Mouse (Mus musculus): ENCODE data around the gene Eml5. TPM values are rescaled to one million over a fixed set of nuclear protein-coding genes. Genes with fewer than 3 reads are reported as not detected.

Gene Eml5
- polyA plus RNA-seq (2015; fragmentation: Nextera tagmentation; extraction: Ambion mirVana), result 1.1 and 1.5 TPM in 2 replicates

DNA sequence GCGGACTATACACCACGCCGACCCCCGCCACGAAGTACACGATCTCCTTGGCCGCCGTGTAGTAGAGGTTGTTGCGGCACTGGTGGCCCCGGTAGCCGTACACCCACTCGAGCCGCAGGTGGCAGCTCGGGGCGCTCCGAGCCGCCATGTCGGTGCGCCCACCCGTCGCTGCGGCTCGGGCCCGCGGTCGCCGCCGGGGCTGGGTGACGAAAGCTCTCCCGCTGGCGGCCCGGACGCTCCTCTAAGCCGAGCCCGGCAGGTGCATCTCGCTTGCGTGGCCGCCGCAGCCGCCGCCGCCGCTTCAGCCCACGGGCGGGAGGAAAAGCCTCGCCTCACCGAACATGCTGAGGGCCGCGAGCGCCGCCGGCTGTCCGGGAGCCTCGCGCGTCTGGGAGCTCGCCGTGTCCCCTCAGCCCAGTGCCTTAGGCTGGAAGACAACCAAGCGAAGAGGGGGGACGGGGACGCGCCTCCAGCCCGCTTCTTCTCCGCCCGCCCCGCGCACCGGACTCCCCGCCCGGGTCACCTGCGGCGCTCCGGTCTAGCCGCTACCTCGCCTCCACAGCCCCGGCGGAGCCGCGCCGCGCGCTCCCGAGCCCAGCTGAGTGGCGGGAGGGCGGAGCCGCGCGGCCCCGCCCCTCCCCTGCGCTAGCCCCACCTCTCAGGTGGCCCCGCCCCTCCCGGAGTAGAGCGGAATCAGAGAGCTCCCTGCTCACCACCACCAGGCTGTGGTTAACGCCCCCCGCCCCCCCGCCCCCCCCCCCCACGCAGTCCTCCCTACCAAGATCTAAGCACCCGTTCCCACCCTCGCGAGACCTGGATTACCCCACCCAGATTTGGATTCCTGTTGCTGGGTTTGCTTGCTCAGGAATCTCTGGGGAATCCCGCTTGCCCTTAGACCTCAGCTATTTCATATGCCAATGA is at the start of gene Eml5:
Gene Eml5, minus strand, starts transcription at position 604 of the 921 bp plus-strand sequence.
- DNase-seq (ENCODE audit: low spot score) (peak; percentile 76), ATAC-seq (replicated peaks; ENCODE audit: low FRiP score, low read depth) (peak; percentile 96)
- Histone ChIP-seq H3K4me3 (replicated peaks; ENCODE audit: low read depth, low read length) (peak within 1 kb of the TSS; percentile 79), H3K27me3 (ENCODE audit: insufficient read depth, low read length) (peaks cover 8% of the 10 kb centered on the region), H3K4me1 (replicated peaks; ENCODE audit: insufficient read depth, low read length) (0 out of 2 replicates have a peak, but pooled peaks cover 2% of the 10 kb centered on the region), H3K9ac (ENCODE audit: low read depth, low read length) (peak within 1 kb of the TSS; percentile 64), H3K9me3 (replicated peaks; ENCODE audit: low read length) (no peaks in the 10 kb centered on the region), H3K4me2 (ENCODE audit: low read length) (peak within 1 kb of the TSS; percentile 93), H3K36me3 (ENCODE audit: insufficient read depth, low read length) (no peaks in the 10 kb centered on the region), H3K27ac (no peak within 1 kb of the TSS)
- WGBS, result 1% methylated on average over 84 of the region's 101 CpGs
- TF ChIP-seq CTCF (IDR thresholded peaks at IDR 0.05; ENCODE audit: low read depth), result 0 out of 2 replicates have a peak, but pooled peaks have one; percentile 14

DNA sequence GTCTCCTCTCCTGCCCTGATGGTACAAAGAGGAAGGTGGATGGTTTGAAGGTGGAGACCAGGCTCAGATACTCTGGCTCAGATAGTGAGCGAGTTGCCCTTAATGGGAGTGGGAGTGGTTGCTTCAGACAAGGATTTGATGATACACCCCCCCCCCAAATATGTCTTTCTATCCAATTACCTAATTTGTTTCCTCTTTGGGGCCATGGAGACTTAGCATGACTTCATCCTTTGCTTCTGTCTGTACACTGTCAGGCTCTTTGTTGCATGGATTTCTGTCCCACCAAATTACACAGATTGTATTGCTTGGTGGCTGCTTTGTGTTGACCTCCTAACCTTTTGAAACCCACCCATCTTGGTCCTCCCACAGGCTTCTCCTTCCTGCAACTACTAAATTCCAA is 31.6 kb upstream of the Eml5 start:
- no peak overlapping the region for H3K4me3 ChIP-seq (replicated peaks; ENCODE audit: low read depth, low read length)
- H3K27ac ChIP-seq, result no peak overlapping the region
- H3K4me1 ChIP-seq (replicated peaks; ENCODE audit: insufficient read depth, low read length), result no peaks in the 10 kb centered on the region
- no peaks in the 10 kb centered on the region for H3K36me3 ChIP-seq (ENCODE audit: insufficient read depth, low read length)
- peak; percentile 3 for DNase-seq (ENCODE audit: low spot score)
- no peak overlapping the region for H3K4me2 ChIP-seq (ENCODE audit: low read length)
- H3K27me3 ChIP-seq (ENCODE audit: insufficient read depth, low read length), result no peaks in the 10 kb centered on the region
- H3K9ac ChIP-seq (ENCODE audit: low read depth, low read length), result no peak overlapping the region
- 72% methylated on average over 1 of the region's 1 CpGs for WGBS
- no peak for ATAC-seq (replicated peaks; ENCODE audit: low FRiP score, low read depth)
- H3K9me3 ChIP-seq (replicated peaks; ENCODE audit: low read length), result no peaks in the 10 kb centered on the region
- no peak for TF ChIP-seq CTCF (IDR thresholded peaks at IDR 0.05; ENCODE audit: low read depth)

DNA sequence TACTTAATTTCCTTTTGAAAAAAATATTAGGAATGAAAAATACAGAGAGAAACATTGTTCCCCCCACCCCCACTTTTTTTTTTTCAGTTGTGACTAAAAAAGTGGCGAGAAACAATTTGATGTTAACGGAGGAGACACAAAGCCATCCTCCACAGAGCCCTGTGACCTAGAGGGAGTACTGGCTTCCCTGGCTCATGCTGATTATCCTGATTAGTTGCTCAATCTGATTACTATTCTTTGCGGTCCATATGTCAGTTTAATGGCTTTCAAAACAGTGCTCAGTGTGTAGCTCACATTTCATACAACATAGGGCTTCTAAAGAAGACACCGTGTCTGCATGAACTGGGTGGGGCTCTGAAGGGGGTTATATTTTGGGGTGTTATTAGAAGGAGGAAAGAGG is 31.2 kb upstream of the Eml5 start:
- DNase-seq (ENCODE audit: low spot score), result no peak
- H3K27me3 ChIP-seq (ENCODE audit: insufficient read depth, low read length), result no peaks in the 10 kb centered on the region
- WGBS, result 44% methylated on average over 4 of the region's 4 CpGs

DNA sequence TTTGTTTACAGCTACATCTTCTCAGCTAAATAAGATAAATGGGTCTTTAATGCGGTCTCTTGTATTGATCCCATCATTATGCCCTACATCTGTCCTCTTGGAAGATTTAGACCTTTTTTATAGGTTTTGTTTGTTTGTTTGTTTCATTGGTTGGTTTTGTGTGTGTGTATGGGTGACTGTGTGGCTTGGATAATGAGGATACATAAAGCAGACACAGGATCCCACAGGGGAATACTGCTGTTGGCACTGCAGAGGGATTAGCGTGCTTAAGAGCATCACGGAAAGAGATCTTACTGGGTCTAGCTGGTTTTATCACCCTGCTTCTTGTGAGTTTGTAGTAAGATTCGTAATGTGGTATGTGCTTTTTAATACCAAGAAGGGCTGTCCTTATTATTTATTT is 29.9 kb upstream of the Eml5 start:
- H3K27me3 ChIP-seq (ENCODE audit: insufficient read depth, low read length), result no peaks in the 10 kb centered on the region
- no peak overlapping the region for H3K4me3 ChIP-seq (replicated peaks; ENCODE audit: low read depth, low read length)
- H3K9me3 ChIP-seq (replicated peaks; ENCODE audit: low read length), result no peaks in the 10 kb centered on the region
- no peak for ATAC-seq (replicated peaks; ENCODE audit: low FRiP score, low read depth)
- no peak overlapping the region for H3K9ac ChIP-seq (ENCODE audit: low read depth, low read length)
- 89% methylated on average over 4 of the region's 4 CpGs for WGBS
- TF ChIP-seq CTCF (IDR thresholded peaks at IDR 0.05; ENCODE audit: low read depth), result no peak
- no peaks in the 10 kb centered on the region for H3K36me3 ChIP-seq (ENCODE audit: insufficient read depth, low read length)
- DNase-seq (ENCODE audit: low spot score), result no peak
- no peak overlapping the region for H3K4me2 ChIP-seq (ENCODE audit: low read length)
- H3K4me1 ChIP-seq (replicated peaks; ENCODE audit: insufficient read depth, low read length), result no peaks in the 10 kb centered on the region
- no peak overlapping the region for H3K27ac ChIP-seq

More for the DNA sequence above, 31.2 kb upstream of the Eml5 start:
- ATAC-seq (replicated peaks; ENCODE audit: low FRiP score, low read depth), result no peak
- no peaks in the 10 kb centered on the region for H3K9me3 ChIP-seq (replicated peaks; ENCODE audit: low read length)
- H3K27ac ChIP-seq, result no peak overlapping the region
- H3K36me3 ChIP-seq (ENCODE audit: insufficient read depth, low read length), result no peaks in the 10 kb centered on the region
- no peak overlapping the region for H3K4me2 ChIP-seq (ENCODE audit: low read length)
- H3K9ac ChIP-seq (ENCODE audit: low read depth, low read length), result no peak overlapping the region
- H3K4me3 ChIP-seq (replicated peaks; ENCODE audit: low read depth, low read length), result no peak overlapping the region
- no peaks in the 10 kb centered on the region for H3K4me1 ChIP-seq (replicated peaks; ENCODE audit: insufficient read depth, low read length)
- no peak for TF ChIP-seq CTCF (IDR thresholded peaks at IDR 0.05; ENCODE audit: low read depth)

DNA sequence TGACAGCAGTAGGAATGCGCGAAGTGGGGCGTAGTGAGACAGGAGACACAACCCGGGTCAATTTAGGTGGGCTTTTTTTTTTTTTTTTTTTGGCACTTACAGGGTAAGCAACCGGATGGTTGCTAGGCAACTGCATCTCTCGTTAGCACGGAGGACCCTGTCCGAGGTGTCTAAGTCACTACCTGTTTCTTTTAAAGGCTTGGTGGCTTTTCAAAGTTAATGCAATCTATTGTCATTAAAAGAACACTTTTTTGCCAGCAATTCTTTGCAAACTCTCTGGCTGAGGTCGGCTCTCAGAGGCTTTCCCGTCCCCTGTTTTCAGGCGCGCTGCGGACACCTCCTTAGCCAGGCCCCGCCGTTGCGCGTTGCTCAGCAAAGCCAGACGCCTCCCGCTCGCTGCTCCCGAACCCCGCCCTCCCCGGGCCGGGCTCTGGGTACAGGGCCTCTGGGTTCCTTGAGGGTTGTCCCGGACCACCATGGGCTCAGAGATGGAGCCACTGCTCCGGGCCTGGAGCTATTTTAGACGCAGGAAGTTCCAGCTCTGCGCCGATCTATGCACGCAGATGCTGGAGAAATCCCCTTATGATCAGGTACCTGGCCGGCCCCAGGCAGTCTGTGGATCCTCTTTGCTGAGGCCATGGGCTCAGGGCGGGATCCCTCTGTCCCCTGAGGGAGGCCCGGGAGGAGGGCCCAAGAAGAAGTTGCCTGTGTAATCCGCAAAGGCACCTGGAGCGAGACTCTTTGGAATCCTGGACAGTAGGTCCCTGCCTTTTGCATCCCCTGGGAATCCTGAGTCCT is 19.1 kb upstream of the Eml5 start, which contains the start of gene Ttc8:
Gene Ttc8, plus strand, starts transcription at position 381 of the 798 bp plus-strand sequence.
- WGBS, result under 1% methylated on average over 35 of the region's 35 CpGs
- H3K27ac ChIP-seq, result peak within 1 kb of the TSS; percentile 54; the same call in 1 of the 2 replicates
- peak; percentile 98 for ATAC-seq (replicated peaks; ENCODE audit: low FRiP score, low read depth)

DNA sequence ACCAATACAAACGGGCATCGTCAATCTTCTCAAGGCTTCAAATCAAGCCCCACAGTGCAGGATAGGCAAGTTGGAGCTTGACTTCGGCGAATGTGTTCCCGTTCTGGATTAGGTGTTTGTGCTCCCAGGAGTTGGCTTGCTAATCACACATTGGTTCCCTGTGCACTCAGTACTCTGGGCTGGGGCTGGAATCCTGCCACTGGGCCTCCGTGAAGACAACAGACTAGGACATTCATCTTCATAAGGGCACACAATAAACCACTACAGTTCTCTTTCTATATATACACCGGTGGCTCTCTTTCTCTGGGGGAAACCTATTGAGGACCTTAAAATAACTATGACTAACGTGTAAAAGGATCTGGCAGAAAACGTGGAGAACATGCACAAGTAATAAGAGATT is 8.8 kb upstream of the Eml5 start:
- Histone ChIP-seq H3K4me2 (ENCODE audit: low read length) (no peak overlapping the region), H3K9me3 (replicated peaks; ENCODE audit: low read length) (no peaks in the 10 kb centered on the region), H3K36me3 (ENCODE audit: insufficient read depth, low read length) (no peaks in the 10 kb centered on the region), H3K27ac (no peak overlapping the region), H3K27me3 (ENCODE audit: insufficient read depth, low read length) (no peaks in the 10 kb centered on the region), H3K9ac (ENCODE audit: low read depth, low read length) (no peak overlapping the region), H3K4me1 (replicated peaks; ENCODE audit: insufficient read depth, low read length) (no peaks in the 10 kb centered on the region), H3K4me3 (replicated peaks; ENCODE audit: low read depth, low read length) (no peak overlapping the region)
- WGBS, result 73% methylated on average over 9 of the region's 9 CpGs
- no peak for DNase-seq (ENCODE audit: low spot score)
- TF ChIP-seq CTCF (IDR thresholded peaks at IDR 0.05; ENCODE audit: low read depth), result no peak
- no peak for ATAC-seq (replicated peaks; ENCODE audit: low FRiP score, low read depth)

More for the DNA sequence above, 19.1 kb upstream of the Eml5 start, which contains the start of gene Ttc8:
- H3K4me2 ChIP-seq (ENCODE audit: low read length), result peak within 1 kb of the TSS; percentile 88
- peak within 1 kb of the TSS; percentile 63 for H3K4me3 ChIP-seq (replicated peaks; ENCODE audit: low read depth, low read length)
- no peak for TF ChIP-seq CTCF (IDR thresholded peaks at IDR 0.05; ENCODE audit: low read depth)
- H3K4me1 ChIP-seq (replicated peaks; ENCODE audit: insufficient read depth, low read length), result no peaks in the 10 kb centered on the region
- no peaks in the 10 kb centered on the region for H3K9me3 ChIP-seq (replicated peaks; ENCODE audit: low read length)
- no peaks in the 10 kb centered on the region for H3K36me3 ChIP-seq (ENCODE audit: insufficient read depth, low read length)
- DNase-seq (ENCODE audit: low spot score), result peak; percentile 93
- no peaks in the 10 kb centered on the region for H3K27me3 ChIP-seq (ENCODE audit: insufficient read depth, low read length)
- peak within 1 kb of the TSS; percentile 70 for H3K9ac ChIP-seq (ENCODE audit: low read depth, low read length)
